Mouse (Mus musculus): ENCODE data around the gene Slc7a14. TPM values are rescaled to one million over a fixed set of nuclear protein-coding genes. Genes with fewer than 3 reads are reported as not detected.

Slc7a14 gene
- total RNA-seq, 2 experiments from 2014 or later = 0.10 to 0.14 TPM

- intact Hi-C loops (cut with DNase I) = no loop called here
- no peak for DNase-seq
These were observed 48.7 kb downstream of the Slc7a14 start for GRCm38 (mm10) chr3:31261418-31262014.

- intact Hi-C loops (cut with DNase I) = no loop called here
- DNase-seq = no peak
These were observed 49.2 kb downstream of the Slc7a14 start for GRCm38 (mm10) chr3:31260964-31261346.

GRCm38 (mm10) chr3:31260329-31260963 is 49.7 kb downstream of the Slc7a14 start:
- DNase-seq = peak; percentile 29 to 41
- intact Hi-C loops (cut with DNase I) = no loop called here

DNA sequence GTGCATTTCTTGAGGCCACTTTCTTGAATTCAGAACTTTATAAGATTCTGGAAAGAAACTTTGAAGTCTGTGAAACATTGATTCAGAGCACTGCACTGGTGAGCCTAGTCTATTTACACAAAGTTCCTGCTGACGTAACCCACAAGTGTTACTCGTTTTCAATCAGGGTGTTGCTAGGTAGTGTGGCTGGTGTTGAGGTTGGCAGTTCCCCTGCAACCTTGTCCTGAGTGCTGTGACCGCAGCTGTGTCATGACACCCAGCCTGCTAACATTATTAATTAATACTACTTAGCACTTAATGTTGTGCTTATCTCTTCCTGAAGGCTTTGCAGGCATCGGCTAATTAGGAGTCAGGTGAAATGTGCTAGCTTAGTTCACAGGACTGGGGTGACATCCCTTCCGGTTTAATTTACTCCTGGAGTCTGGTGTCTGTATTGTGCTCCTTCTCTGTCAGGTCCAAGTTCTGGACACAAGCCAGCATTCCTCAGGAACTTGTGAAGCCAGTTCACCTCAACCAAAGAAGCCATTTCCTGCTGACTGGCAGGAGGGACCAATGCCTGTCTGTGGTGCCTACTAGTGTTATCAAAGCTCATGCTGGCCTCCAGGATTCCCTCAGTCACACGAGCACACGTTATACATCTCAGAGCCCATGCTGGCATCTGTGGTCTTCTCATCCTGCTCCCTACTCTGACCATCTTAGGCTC is 50.5 kb downstream of the Slc7a14 start:
- DNase-seq = no peak
- intact Hi-C loops (cut with DNase I) = no loop called here

DNA sequence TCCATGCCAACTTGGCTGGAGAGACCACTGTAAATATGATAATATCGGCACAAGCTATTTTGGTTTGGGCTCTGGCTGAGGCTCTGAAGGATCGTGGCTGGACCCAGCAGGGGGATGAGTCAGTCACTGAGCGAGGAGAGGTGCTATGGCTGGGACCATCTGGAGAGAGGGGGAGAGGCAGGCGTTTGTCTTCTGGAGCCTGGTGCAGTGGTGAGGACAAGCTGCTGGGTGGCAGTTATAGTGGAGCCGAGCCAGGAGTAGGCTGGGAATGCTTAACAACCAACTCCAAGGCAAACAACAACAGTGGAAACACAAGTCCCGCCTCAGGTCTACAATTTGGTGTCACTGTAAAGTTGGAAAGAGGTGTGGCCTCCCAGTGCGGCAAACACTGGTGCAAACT is 55.8 kb downstream of the Slc7a14 start:
- intact Hi-C loops (cut with DNase I) = no loop called here

DNA sequence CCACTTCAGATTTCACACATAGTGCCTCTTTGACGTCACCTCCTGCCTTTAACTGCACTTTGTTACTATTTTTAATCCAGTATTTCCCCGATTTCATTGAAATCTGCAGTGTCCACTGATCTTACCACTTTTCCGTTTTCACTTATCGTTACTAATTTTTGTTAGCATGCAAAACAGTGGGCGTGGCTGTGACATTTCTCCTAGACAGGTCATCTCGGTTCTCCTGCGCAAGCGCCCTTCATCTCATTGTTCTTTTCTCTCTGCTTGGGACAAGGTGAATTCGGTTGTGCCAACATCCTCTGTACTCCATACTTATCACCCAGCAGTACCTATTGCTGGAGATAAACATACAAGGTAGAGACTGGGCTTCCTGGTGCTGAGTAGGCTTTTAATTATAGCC is 56.3 kb downstream of the Slc7a14 start:
- intact Hi-C loops (cut with DNase I) = no loop called here
- no peak for DNase-seq

More for the DNA sequence above, 55.8 kb downstream of the Slc7a14 start:
- DNase-seq = peak; percentile 43

DNA sequence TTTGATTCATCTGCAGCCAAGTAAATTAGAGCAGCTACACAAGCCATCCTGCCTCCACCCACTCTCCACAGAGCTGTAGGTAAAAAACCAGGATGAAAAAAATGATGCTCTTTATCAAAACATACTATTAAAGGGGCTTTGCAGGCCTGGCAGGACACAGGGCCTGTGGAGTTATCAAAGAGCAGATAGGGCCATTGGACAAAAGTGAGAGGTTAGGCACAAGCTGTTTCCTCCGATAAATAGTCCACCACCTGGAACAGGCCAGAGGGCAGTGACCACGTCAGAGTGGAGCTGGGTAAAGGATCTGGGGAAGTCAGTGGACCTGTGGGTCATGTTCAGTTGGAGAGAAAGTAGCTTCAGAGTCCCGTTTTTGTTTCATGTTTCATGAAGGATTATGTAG is 57.6 kb downstream of the Slc7a14 start:
- intact Hi-C loops (cut with DNase I) = no loop called here
- no peak for DNase-seq

DNA sequence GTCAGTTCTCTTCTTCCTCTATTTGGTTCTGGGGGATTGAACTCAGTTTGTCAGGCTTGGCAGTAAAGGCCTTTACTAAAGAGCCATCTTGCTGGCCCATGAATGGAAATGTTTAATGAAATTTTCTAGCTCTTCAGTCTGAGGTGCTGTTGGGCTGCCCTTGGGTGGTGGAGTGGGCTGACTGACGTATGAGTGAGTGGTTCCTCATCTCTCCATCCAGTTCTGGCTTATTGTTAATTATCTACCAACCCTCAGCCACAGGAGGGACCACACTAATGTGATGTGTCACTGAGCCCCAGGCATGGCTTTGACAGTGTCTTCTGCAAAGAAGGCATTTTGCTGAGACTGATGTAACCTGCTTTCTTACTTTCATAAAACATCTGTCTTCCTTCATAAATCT is 66.7 kb downstream of the Slc7a14 start:
- no peak for DNase-seq
- intact Hi-C loops (cut with DNase I) = no loop called here

- DNase-seq = no peak
- intact Hi-C loops (cut with DNase I) = no loop called here
These were observed 69.3 kb downstream of the Slc7a14 start for GRCm38 (mm10) chr3:31240840-31241239.

GRCm38 (mm10) chr3:31239645-31240044 is 70.5 kb downstream of the Slc7a14 start:
- no peak for DNase-seq
- intact Hi-C loops (cut with DNase I) = loop anchor here (5.0 kb wide), 1 partner anchor 92 kb away; the partner anchor contains the start of gene Cldn11

DNA sequence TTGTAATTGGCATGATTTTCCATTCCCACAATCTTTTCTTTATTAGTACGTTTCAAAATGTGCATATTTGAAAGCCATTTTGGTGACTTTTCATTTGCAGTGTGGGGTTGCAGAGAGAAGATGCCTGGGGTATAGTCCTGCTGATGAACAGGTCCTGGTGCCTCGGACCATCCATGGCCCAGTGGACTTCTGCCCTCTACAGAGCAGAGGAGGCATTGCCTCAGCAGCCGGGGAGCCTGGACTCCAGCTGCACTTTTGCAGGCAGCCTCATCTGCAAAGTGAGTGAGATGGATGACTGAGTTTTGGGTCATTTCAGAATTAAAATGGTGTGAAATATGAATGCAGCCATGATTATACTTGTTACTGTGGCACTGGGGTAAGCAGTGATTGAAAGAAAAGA is 72.2 kb downstream of the Slc7a14 start:
- intact Hi-C loops (cut with DNase I) = loop anchor here (5.0 kb wide), 1 partner anchor 91 kb away; the partner anchor contains the start of gene Cldn11
- DNase-seq = peak in 1 of 2 experiments; percentile 28

- intact Hi-C loops (cut with DNase I) = loop anchor here (5.0 kb wide), 1 partner anchor 89 kb away; the partner anchor contains the start of gene Cldn11
- DNase-seq = no peak
These were observed 74.0 kb downstream of the Slc7a14 start for GRCm38 (mm10) chr3:31236146-31236545.

GRCm38 (mm10) chr3:31234356-31234755 is 75.8 kb downstream of the Slc7a14 start:
- intact Hi-C loops (cut with DNase I) = no loop called here

DNA sequence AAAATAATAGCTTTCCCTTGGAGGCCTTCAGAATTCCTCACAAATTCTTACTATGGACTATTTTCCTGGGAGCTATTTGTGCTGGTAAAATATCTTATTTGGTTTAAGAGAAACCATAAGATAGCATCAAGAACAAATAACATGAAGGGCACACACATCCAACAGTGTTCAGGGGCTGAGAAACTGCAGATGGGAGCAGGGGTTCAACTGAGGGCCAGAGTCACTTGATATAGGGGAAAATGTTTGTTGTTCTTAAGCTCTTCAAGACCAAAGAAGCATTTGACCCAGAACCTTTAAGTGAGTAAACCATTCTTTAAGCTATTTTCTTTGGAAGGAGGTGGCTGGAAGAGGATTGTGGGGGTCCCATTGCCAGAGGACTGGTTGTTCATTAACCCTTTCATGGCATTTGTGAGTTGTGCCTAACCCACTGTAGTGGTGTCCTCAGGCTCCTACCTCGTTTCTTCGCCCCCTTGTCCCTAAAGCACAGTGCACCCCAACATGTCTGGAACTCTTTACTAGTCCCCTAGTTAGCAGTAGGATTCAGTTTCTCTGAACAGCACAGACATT is 76.3 kb downstream of the Slc7a14 start:
- intact Hi-C loops (cut with DNase I) = no loop called here
- no peak for DNase-seq

More at GRCm38 (mm10) chr3:31234356-31234755, 75.8 kb downstream of the Slc7a14 start:
- DNase-seq = no peak

DNA sequence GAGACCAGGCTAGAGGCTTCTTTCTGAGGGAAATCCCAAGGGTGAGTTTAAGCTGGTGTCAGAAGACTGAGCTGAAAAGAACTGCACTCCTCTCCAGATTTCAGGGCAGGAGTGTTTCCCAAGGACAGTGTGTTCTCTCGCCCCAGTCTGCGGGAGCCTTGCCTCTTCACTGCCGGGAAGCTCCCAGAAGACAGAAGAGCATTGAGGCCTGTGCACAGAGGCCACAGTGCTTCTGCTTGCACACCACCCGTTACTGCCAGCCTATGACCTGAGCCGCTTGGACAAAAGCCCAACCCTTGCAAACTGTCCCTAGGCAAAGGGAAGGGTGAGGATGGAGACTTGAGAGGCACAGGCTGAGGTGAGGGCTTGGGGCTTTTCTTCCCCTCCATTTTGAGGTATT is 80.9 kb downstream of the Slc7a14 start:
- intact Hi-C loops (cut with DNase I) = no loop called here
- no peak for DNase-seq

- intact Hi-C loops (cut with DNase I) = no loop called here
- DNase-seq = no peak
These were observed 81.7 kb downstream of the Slc7a14 start for GRCm38 (mm10) chr3:31228487-31228886.

DNA sequence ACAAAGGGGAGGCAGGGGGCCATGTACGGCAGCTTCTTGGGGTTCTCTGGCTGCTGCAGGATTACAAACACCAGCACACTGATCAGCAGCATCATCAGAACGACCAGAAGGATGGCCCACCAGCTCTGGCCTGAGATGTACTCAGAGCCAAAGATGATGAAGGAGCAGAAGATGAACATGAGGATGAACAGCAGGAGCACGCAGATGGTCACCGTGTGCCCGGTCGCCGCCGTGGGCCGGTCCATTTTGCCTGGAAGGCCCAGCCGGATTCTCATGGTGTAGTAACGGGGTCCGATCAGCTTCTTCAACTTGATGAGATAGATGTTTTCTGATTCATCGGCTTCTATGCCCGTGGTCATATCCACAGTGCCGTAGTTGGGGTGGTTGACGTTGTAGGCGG is 86.6 kb downstream of the Slc7a14 start:
- intact Hi-C loops (cut with DNase I) = no loop called here
- DNase-seq = no peak

- intact Hi-C loops (cut with DNase I) = no loop called here
These were observed 90.1 kb downstream of the Slc7a14 start for GRCm38 (mm10) chr3:31220040-31220439.

GRCm38 (mm10) chr3:31219483-31219882 is 90.7 kb downstream of the Slc7a14 start:
- DNase-seq = no peak
- intact Hi-C loops (cut with DNase I) = no loop called here

More at GRCm38 (mm10) chr3:31220040-31220439, 90.1 kb downstream of the Slc7a14 start:
- DNase-seq = no peak

DNA sequence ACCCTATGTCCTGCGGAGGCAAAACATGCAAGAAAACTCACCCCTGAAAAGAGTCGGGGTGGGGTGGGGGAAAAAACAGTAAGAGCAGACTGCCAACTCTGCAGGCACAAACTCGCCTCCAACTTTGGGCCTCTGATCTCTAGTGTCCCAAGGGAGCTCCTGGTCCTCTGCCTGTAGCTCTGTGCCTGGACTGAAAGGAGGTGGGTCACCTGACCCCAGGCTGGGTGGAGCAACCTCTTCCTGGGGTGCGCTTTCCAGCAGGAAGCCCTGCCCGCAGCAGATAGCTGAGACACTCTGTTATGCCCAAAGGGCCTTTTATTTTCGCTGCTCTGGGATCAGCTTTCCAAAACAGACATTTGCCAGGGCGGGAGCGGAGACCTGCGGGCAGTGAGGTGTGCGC is 92.7 kb downstream of the Slc7a14 start:
- intact Hi-C loops (cut with DNase I) = no loop called here
- no peak for DNase-seq

DNA sequence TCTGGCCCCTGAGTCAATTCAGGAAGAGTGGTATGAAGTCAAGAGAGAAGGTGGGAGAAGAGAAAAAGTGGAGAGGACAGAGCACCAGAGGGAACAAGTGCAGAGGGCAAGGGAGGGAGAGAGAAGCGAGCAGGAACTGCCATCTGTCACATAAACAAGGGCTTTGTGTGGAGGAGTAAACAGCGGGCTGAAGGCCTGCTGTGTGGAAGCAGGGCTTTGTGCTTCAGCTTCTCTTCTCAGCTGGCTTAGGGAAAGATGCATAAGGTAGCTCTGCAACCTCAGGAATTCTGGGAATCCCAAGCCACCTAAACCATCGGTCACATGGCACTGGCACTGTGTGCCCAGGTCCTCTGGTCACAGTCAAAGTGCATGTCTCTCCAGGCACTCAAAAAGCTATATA is 96.4 kb downstream of the Slc7a14 start:
- intact Hi-C loops (cut with DNase I) = no loop called here
- DNase-seq = no peak

Data from heart, postnatal 10 days (tissue).